Mouse (Mus musculus): ENCODE data around the gene Fbxl16.

DNA sequence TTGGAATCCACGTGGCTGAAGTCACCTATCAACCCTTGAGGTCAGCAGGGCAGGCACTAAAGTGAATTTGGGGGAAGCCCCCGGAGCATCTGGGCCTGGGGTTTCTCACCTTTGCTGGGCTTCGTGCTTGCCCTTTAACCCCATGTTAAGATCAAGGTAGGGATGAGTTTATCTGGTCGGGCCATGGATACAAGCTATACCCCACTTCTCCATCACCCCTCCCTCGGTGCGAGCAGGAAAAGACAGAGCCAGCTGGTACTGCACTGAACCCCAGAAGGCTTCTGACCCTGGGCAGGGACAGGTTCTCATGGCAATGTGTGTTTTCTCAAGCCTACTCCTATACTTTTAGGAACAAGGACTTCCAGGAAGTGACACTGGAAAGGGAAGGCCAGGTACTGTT lies 27.5 kb upstream of the Fbxl16 start:
- no peak for TF ChIP-seq POLR2A (IDR thresholded peaks at IDR 0.05; ENCODE audit: low read depth, low read length)
- no peak for TF ChIP-seq ZMIZ1 (IDR thresholded peaks at IDR 0.05; ENCODE audit: low read depth, low read length)
- TF ChIP-seq USF1 (IDR thresholded peaks at IDR 0.05; ENCODE audit: low read depth, low read length): no peak
- TF ChIP-seq CTCF (conservative IDR thresholded peaks at IDR 0.05 in 1 of 2, IDR thresholded peaks at IDR 0.05 in 1 of 2; ENCODE audit: low read depth in 2 of 2, low read length in 2 of 2): no peak
- no peak for TF ChIP-seq ZC3H11A (IDR thresholded peaks at IDR 0.05; ENCODE audit: low read depth, low read length)
- TF ChIP-seq E2F4 (IDR thresholded peaks at IDR 0.05; ENCODE audit: insufficient replicate concordance, low read depth, low read length): no peak
- no peak for TF ChIP-seq RAD21 (IDR thresholded peaks at IDR 0.05; ENCODE audit: low read depth, low read length)
- TF ChIP-seq CHD1 (IDR thresholded peaks at IDR 0.05; ENCODE audit: low read depth, low read length): no peak

Data from CH12.LX (cell line).